Mouse (Mus musculus): ENCODE results near the gene Susd2. TPM values are rescaled to one million over a fixed set of nuclear protein-coding genes. Genes with fewer than 3 reads are reported as not detected.

The Susd2 gene
- polyA plus RNA-seq, 1 experiment: 193 TPM

DNA sequence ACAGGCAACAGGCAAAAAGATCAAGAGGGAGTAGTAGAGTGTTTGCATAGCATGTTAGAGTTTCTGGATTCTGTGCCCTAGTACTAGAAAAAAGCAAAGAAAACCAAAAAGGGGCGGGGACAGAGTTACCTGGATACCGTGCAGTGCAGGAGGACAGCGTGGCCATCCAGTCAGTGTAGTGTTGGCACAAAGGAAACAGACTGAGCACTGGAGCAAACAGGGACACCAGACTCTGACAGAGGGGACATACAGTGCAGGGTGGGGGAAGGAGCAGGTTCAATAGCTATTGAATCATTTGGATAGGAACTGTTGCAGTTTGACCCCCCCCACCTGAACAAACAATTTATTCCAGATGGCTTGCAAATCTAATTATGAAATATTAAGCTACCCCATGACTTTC lies 16.8 kb downstream of the Susd2 start:
- H3K36me3 ChIP-seq (ENCODE audit: control insufficient read depth, insufficient read depth, low read length): no peaks in the 10 kb centered on the region
- H3K27ac ChIP-seq (ENCODE audit: insufficient read depth, low read depth, low read length): no peak overlapping the region
- no peak for DNase-seq
- H3K4me3 ChIP-seq (ENCODE audit: insufficient read depth, low read depth, low read length): no peak overlapping the region
- H3K27me3 ChIP-seq (replicated peaks; ENCODE audit: control insufficient read depth, insufficient read depth, low read length): no peaks in the 10 kb centered on the region
- TF ChIP-seq CTCF (conservative IDR thresholded peaks at IDR 0.05; ENCODE audit: insufficient read depth, insufficient read length, low read depth, low read length) (no peak), POLR2A (IDR thresholded peaks at IDR 0.05; ENCODE audit: low read depth, low read length) (no peak)
- WGBS: 39% methylated on average over 3 of the region's 3 CpGs
- no peaks in the 10 kb centered on the region for H3K4me1 ChIP-seq (ENCODE audit: control insufficient read depth, insufficient read depth, low read length)

GRCm38 (mm10) chr10:75625920-75626319 lies 17.9 kb downstream of the Susd2 start:
- WGBS: 53% methylated on average over 6 of the region's 6 CpGs

GRCm38 (mm10) chr10:75620818-75621217 lies 23.0 kb downstream of the Susd2 start:
- no peak for DNase-seq
- H3K4me3 ChIP-seq (ENCODE audit: insufficient read depth, low read depth, low read length): no peak overlapping the region
- WGBS: 43% methylated on average over 3 of the region's 3 CpGs

More at GRCm38 (mm10) chr10:75625920-75626319, 17.9 kb downstream of the Susd2 start:
- Histone ChIP-seq H3K27me3 (replicated peaks; ENCODE audit: control insufficient read depth, insufficient read depth, low read length) (no peaks in the 10 kb centered on the region), H3K4me3 (ENCODE audit: insufficient read depth, low read depth, low read length) (no peak overlapping the region), H3K36me3 (ENCODE audit: control insufficient read depth, insufficient read depth, low read length) (no peaks in the 10 kb centered on the region), H3K4me1 (ENCODE audit: control insufficient read depth, insufficient read depth, low read length) (no peaks in the 10 kb centered on the region), H3K27ac (ENCODE audit: insufficient read depth, low read depth, low read length) (no peak overlapping the region)
- DNase-seq: no peak
- TF ChIP-seq CTCF (conservative IDR thresholded peaks at IDR 0.05; ENCODE audit: insufficient read depth, insufficient read length, low read depth, low read length) (no peak), POLR2A (IDR thresholded peaks at IDR 0.05; ENCODE audit: low read depth, low read length) (no peak)

GRCm38 (mm10) chr10:75616044-75616443 lies 27.8 kb downstream of the Susd2 start:
- WGBS: 87% methylated on average over 4 of the region's 4 CpGs
- Histone ChIP-seq H3K4me1 (ENCODE audit: control insufficient read depth, insufficient read depth, low read length) (no peaks in the 10 kb centered on the region), H3K27me3 (replicated peaks; ENCODE audit: control insufficient read depth, insufficient read depth, low read length) (no peaks in the 10 kb centered on the region), H3K4me3 (ENCODE audit: insufficient read depth, low read depth, low read length) (no peak overlapping the region), H3K36me3 (ENCODE audit: control insufficient read depth, insufficient read depth, low read length) (no peaks in the 10 kb centered on the region), H3K27ac (ENCODE audit: insufficient read depth, low read depth, low read length) (no peak overlapping the region)
- no peak for DNase-seq
- no peak for TF ChIP-seq POLR2A (IDR thresholded peaks at IDR 0.05; ENCODE audit: low read depth, low read length)
- TF ChIP-seq CTCF (conservative IDR thresholded peaks at IDR 0.05; ENCODE audit: insufficient read depth, insufficient read length, low read depth, low read length): no peak

More at GRCm38 (mm10) chr10:75620818-75621217, 23.0 kb downstream of the Susd2 start:
- no peaks in the 10 kb centered on the region for H3K36me3 ChIP-seq (ENCODE audit: control insufficient read depth, insufficient read depth, low read length)
- H3K4me1 ChIP-seq (ENCODE audit: control insufficient read depth, insufficient read depth, low read length): no peaks in the 10 kb centered on the region
- H3K27me3 ChIP-seq (replicated peaks; ENCODE audit: control insufficient read depth, insufficient read depth, low read length): no peaks in the 10 kb centered on the region
- H3K27ac ChIP-seq (ENCODE audit: insufficient read depth, low read depth, low read length): no peak overlapping the region
- TF ChIP-seq POLR2A (IDR thresholded peaks at IDR 0.05; ENCODE audit: low read depth, low read length): no peak
- no peak for TF ChIP-seq CTCF (conservative IDR thresholded peaks at IDR 0.05; ENCODE audit: insufficient read depth, insufficient read length, low read depth, low read length)

- Histone ChIP-seq H3K4me3 (ENCODE audit: insufficient read depth, low read depth, low read length) (no peak overlapping the region), H3K4me1 (ENCODE audit: control insufficient read depth, insufficient read depth, low read length) (no peaks in the 10 kb centered on the region), H3K27ac (ENCODE audit: insufficient read depth, low read depth, low read length) (no peak overlapping the region), H3K36me3 (ENCODE audit: control insufficient read depth, insufficient read depth, low read length) (no peaks in the 10 kb centered on the region), H3K27me3 (replicated peaks; ENCODE audit: control insufficient read depth, insufficient read depth, low read length) (no peaks in the 10 kb centered on the region)
- 65% methylated on average over 7 of the region's 7 CpGs for WGBS
- no peak for DNase-seq
- TF ChIP-seq CTCF (conservative IDR thresholded peaks at IDR 0.05; ENCODE audit: insufficient read depth, insufficient read length, low read depth, low read length): no peak
- TF ChIP-seq POLR2A (IDR thresholded peaks at IDR 0.05; ENCODE audit: low read depth, low read length): no peak
These were observed 33.3 kb downstream of the Susd2 start for GRCm38 (mm10) chr10:75610486-75610885.

DNA sequence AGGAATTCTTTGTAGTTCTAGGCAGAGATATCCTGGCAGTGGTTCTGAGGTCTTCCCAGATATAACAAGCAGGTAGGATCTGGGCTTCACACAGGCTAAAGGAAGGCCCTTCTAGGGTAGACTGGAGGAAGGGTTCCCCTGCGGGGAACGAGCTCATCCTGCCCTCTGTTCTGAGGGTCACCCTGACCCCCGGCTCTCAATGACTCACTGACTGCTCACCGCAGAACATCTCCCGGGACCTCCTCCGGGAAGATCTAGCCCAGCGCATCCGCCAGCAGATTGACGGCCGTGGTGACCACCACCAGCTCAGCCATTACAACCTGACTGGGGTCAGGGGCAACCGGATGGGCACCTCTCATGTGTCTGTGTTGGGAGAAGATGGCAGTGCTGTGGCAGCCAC lies 34.8 kb downstream of the Susd2 start:
- 75% methylated on average over 11 of the region's 11 CpGs for WGBS
- no peak overlapping the region for H3K4me3 ChIP-seq (ENCODE audit: insufficient read depth, low read depth, low read length)
- no peak for DNase-seq
- no peaks in the 10 kb centered on the region for H3K4me1 ChIP-seq (ENCODE audit: control insufficient read depth, insufficient read depth, low read length)
- TF ChIP-seq CTCF (conservative IDR thresholded peaks at IDR 0.05; ENCODE audit: insufficient read depth, insufficient read length, low read depth, low read length): no peak
- H3K27ac ChIP-seq (ENCODE audit: insufficient read depth, low read depth, low read length): no peak overlapping the region
- no peaks in the 10 kb centered on the region for H3K36me3 ChIP-seq (ENCODE audit: control insufficient read depth, insufficient read depth, low read length)
- no peaks in the 10 kb centered on the region for H3K27me3 ChIP-seq (replicated peaks; ENCODE audit: control insufficient read depth, insufficient read depth, low read length)

GRCm38 (mm10) chr10:75607253-75607652 lies 36.6 kb downstream of the Susd2 start:
- H3K27ac ChIP-seq (ENCODE audit: insufficient read depth, low read depth, low read length): no peak overlapping the region
- 92% methylated on average over 4 of the region's 4 CpGs for WGBS
- no peak for DNase-seq

More at GRCm38 (mm10) chr10:75607253-75607652, 36.6 kb downstream of the Susd2 start:
- H3K27me3 ChIP-seq (replicated peaks; ENCODE audit: control insufficient read depth, insufficient read depth, low read length): no peaks in the 10 kb centered on the region
- no peaks in the 10 kb centered on the region for H3K36me3 ChIP-seq (ENCODE audit: control insufficient read depth, insufficient read depth, low read length)
- H3K4me3 ChIP-seq (ENCODE audit: insufficient read depth, low read depth, low read length): no peak overlapping the region
- no peaks in the 10 kb centered on the region for H3K4me1 ChIP-seq (ENCODE audit: control insufficient read depth, insufficient read depth, low read length)
- no peak for TF ChIP-seq CTCF (conservative IDR thresholded peaks at IDR 0.05; ENCODE audit: insufficient read depth, insufficient read length, low read depth, low read length)
- TF ChIP-seq POLR2A (IDR thresholded peaks at IDR 0.05; ENCODE audit: low read depth, low read length): no peak

Data from kidney, adult 2 months (tissue).